Mouse (Mus musculus) frontal cortex, adult (tissue): ENCODE measurements at regions not wholly inside any gene's neighbourhood (a gene's known extent, or its start where the extent isn't known, plus 50 kb on each side); places are given as distances from the start of the nearest gene placed in this dataset.

Experiments
- ATAC-seq: cut with Nextera tagmentation; 2 replicates; pipeline ENCODE4 v1.9.2; 2017; ENCODE audit warnings: mild to moderate bottlenecking, moderate library complexity, mixed read lengths; ENCODE audit not compliant: low TSS enrichment

GRCm38 (mm10) chr2:170258367-170258766, 110.5 kb upstream of the Zfp217 start:
- no peak for ATAC-seq

DNA sequence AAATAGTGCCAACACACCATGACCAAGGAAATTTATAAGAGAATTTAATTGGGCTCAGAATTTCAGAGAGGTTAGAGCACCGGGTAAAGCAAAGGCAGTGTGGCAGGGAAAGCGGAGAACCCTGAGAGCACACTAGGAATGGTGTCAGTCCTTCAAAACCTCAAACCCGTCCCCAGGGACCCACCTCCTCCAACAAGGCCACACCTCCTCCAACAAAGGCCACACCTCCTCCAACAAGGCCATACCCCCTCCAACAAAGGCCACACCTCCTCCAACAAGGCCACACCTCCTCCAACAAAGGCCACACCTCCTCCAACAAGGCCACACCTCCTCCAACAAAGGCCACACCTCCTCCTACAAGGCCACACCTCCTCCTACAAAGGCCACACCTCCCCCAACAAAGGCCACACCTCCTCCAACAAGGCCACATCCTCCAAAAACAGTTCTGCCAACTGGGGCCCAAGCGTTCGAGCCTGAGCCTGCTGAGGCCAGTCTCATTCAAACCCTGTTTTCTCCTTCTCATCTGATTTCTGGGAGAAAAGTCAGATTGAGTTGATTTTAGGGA, 109.8 kb upstream of the Zfp217 start:
- no peak for ATAC-seq

DNA sequence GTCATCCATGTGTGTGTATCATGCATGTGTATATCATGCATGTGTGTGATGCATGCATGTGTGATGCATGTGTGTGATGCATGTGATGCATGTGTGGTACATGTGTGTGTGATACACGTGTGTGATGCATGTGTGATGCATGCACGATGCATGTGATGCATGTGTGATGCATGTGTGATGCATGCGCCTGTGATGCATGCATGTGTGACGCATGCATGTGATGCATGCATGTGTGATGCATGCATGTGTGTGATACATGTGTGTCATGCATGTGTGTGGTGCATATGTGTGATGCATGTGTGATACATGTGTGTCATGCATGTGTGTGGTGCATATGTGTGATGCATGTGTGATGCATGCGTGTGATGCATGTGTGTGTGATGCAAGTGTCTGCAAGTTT, 108.1 kb upstream of the Zfp217 start:
- ATAC-seq = no peak

DNA sequence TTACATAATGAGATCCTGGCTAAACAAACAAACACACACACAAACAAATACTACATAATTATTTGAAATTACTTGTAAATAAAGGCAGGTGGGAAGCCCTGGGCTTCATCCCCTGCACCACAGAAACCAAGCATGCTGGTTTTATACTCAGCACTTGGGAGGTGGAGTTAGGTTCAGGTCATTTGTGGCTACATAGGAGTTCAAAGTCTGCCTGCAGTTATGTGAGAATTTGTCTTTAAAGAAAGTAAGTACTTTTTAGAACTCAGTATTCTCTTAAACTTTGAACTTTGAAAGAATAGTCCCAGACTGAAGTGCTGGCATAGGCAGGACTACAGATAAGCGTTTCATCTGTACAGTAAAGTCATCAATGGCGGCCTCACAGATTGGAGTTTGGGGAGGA, 107.6 kb upstream of the Zfp217 start:
- ATAC-seq = no peak

- no peak for ATAC-seq
Measured at GRCm38 (mm10) chr2:170253681-170254440, 106.0 kb upstream of the Zfp217 start.

DNA sequence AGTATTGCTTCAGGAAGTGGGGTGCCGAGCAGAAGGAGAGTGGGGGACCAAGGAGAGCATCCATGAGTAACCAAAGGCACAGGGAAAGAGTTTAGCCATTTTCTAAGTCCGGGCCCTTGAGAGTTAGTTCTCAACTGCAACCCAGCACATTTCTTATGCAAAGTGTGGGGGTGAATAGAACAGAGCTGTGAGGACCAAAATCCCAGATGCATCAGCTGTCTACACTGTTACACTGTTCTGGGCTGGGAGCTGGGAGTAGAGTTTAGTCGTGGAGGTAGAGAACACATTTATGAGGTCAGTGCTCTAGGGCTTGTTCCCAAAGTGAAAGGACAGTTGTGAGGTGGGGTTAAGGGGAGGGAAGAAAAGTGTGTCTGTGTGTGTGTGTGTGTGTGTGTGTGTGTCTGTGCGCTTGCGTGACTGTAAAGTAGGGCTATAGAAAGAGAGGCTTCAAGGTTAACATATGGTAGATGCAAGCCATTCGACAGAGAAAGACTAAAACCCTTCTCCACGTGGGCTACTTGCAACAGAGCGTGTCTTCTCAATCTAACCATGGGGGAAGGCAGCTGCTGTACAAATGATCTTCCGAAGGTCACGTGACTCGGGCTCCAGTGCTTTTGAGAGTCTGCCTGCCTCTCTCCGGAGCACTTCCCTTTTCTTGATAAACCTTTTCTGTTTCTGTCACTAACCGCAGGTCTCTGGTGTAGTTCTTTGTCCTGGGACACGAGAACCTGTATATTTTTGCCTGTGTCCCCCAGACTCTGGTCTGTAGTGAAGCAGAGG, 104.5 kb upstream of the Zfp217 start:
- ATAC-seq = peak; percentile 81

DNA sequence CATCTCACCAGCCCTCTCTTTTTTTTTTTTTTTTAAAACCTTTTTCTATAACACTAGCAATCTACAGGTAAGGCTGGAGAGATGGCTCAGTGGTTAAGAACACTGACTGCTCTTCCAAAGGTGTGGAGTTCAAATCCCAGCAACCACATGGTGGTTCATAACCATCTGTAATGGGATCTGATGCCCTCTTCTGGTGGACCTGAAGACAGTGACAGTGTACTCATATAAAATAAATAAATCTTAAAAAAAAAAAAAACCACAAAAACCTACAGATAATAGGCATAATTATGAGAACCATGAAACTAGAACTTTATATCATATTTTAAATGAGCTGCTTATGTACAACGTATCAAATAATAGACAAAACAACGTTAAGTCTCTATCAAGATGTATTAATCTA, 102.8 kb upstream of the Zfp217 start:
- no peak for ATAC-seq

- ATAC-seq = peak; percentile 98
Measured at GRCm38 (mm10) chr2:170247702-170248445, 100.0 kb upstream of the Zfp217 start.

- ATAC-seq = no peak
Measured at GRCm38 (mm10) chr2:170245637-170246341, 97.9 kb upstream of the Zfp217 start.

- ATAC-seq = no peak
Measured at GRCm38 (mm10) chr2:170244108-170244507, 96.2 kb upstream of the Zfp217 start.

DNA sequence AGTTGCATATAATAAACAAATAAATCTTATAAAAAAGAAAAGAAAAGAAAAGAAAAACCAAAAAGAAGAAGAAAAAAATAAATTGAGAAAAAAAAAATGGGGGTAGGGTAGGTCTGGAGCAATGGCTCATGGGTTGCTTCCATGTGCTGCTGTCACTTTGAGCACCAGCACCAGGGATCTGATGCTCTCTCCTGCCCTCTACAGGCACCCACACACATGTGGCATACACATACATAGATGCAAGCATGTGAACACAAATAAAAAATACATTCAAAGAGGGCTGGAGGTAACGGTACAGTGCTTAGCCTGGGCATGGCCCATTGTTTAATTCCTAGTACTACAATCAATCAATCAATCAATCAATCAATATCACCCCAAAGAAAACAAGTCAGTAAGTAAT, 90.1 kb upstream of the Zfp217 start:
- ATAC-seq = no peak

GRCm38 (mm10) chr2:170233426-170233825, 85.5 kb upstream of the Zfp217 start:
- ATAC-seq = no peak

DNA sequence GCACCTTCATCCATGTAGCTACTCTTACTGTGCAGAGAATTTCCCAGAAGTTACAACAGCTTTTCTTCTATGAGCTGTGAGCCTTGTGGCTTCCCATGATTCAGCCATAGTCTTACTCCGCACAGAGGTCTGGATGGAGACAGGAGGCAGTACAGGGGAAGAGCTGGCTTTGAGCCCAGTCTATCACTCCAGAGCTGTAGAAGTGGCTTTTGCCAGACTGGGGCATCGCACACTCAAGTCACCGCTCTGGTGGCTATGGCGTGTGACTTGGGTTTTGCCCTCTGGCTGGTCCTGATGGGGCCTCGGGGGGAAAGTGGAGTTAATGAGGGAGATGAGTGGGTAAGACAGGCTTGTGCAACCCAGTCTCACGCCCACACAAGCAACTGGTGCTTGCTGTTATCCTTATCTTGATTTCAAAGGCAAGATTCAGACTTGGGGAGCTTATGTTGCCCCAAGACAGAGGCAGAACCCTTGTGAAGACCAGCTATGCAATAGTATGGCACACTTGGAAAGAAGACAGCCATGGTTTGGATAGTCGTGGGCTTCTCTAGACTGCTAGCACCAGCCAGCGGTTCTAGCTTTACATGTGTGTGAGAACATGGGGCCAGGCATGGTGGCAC, 81.7 kb upstream of the Zfp217 start:
- no peak for ATAC-seq

DNA sequence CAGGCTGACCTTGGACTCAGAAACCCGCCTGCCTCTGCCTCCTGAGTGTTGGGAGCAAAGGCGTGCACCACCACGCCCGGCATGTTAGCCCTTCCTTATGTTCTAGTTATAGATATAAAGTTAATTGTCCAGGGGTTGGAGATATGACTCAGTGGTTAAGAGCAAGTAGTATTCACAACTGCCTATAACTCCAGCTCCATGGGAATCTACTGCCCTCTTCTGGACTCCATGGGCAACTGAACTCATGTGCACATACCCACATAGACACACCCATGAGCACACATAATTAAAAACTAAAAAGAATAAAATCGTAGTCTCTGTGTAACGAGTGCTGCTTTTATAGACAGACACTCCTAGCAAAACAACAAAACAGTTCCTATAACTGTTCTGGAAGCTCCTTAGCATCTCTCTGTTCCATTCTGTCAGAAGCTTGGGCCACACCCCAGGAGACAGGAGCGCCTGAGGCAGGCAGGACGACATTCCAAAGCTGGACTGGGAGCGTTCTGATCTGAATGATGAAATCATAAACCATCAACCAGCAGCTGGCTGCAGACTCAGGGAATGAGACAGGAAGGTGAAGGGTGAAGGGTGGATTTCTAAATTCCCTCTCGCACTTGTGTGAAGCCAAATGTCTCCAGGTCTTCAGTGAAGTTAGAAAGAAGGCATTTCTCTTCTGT, 80.6 kb upstream of the Zfp217 start:
- ATAC-seq = no peak

DNA sequence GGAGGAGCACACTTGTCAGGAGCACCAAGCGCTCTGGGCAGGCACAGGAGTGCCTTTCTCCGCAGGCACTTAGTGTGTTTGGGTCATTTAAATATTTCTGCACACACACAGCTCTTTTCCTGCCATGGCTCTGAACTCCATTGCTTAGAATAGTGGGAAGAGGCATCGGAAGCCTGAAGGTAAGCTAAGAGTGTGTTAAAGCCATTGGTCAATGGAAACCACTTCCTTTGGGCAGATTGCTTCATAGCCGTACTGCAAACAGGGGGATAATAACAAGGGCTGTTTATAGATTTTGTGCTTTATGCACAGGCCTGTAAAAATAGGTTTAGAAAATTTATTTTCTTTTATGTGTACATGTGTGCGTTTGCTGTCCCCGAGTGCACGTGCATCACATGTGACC, 76.0 kb upstream of the Zfp217 start:
- no peak for ATAC-seq

GRCm38 (mm10) chr2:170222819-170223218, 74.9 kb upstream of the Zfp217 start:
- ATAC-seq = peak; percentile 45; the same call in 1 of the 2 replicates

DNA sequence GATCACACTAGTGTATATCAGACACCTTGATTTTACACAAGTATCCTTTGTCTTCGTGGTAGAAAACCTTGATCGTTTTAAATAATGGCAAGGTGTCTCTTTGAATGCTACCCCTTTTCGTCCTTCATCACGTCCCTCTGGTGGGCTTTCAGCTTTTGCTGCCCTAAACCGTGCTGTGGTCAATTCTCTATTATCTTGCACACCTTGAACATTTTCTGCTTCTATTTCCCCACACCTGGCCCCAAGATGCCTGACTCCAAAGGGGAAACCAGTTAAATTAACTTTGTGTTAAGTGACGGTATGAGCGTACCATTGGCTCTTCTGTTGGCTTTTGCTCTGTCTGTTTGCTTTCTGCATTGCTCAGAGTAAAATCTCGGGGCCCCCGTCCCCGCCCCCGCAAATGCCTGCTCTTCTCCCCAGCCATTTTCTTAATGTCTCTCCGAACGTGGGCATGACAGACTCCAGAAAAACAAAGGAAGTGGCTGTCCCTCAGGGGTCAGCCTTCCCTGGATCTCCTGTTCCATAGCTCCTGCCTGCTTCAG, 74.2 kb upstream of the Zfp217 start:
- ATAC-seq = no peak

GRCm38 (mm10) chr2:170220871-170221369, 73.0 kb upstream of the Zfp217 start:
- ATAC-seq = no peak

DNA sequence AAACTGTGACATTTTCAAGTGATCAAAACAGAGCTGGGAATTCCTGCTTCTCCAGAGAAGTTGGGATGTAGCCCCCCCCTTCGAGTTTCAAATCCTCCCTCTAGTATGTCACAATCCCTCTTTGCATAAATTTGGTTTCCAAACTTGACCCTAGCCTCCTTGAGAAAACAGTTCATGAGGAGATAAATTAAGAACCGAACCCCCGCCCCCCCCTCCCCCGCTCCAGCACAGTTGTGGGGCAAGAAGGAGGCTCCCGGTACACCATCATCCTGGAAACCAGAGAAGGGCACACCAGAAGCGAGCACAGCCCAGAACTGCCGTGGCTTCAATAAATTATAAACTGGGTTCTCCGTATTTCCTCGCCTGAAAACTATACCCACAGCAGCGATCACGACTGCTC, 72.5 kb upstream of the Zfp217 start:
- ATAC-seq = no peak
